Mouse (Mus musculus) G1E (cell line): ENCODE results near the gene Nhlrc3. TPM values are rescaled to one million over a fixed set of nuclear protein-coding genes. Genes with fewer than 3 reads are reported as not detected.

Experiments
- ATAC-seq: 2 replicates; pipeline ENCODE4 v1.8.0; 2016; ENCODE audit warnings: mild to moderate bottlenecking; ENCODE audit not compliant: insufficient number of reproducible peaks, poor library complexity, low FRiP score, severe bottlenecking; ENCODE audit errors: extremely low read depth
- DNase-seq: peaks from one replicate; pipeline ENCODE4 v3.0.0; 2012; ENCODE audit warnings: low spot score
- H3K27me3 ChIP-seq: 2 replicates; pipeline ENCODE4 v1.6.1; 2012; ENCODE audit warnings: mild to moderate bottlenecking, low read length, inconsistent platforms; ENCODE audit not compliant: insufficient read depth
- H3K36me3 ChIP-seq: replicated peaks from 2 replicates; pipeline ENCODE3; 2012; ENCODE audit warnings: mild to moderate bottlenecking, inconsistent platforms
- H3K4me1 ChIP-seq: 2 replicates; pipeline ENCODE4 v1.6.1; 2012; ENCODE audit warnings: low read depth, low read length, inconsistent platforms, mixed read lengths; ENCODE audit not compliant: insufficient read depth
- H3K4me3 ChIP-seq: 2 replicates; pipeline ENCODE4 v1.5.1; 2012; ENCODE audit warnings: low read depth, mild to moderate bottlenecking, inconsistent platforms, low read length, moderate library complexity, mixed read lengths
- H3K9me3 ChIP-seq: replicated peaks from 2 replicates; pipeline ENCODE4 v1.6.1; 2012; ENCODE audit warnings: inconsistent platforms
- CTCF ChIP-seq: IDR thresholded peaks from 2 replicates; pipeline ENCODE4 v1.5.1; 2012; ENCODE audit warnings: low read depth, low read length, inconsistent platforms, mixed read lengths
- GATA1 ChIP-seq: IDR thresholded peaks from 2 replicates; pipeline ENCODE4 v1.6.1; 2012; ENCODE audit warnings: borderline replicate concordance, low read length, inconsistent platforms, mixed read lengths
- GATA2 ChIP-seq: IDR thresholded peaks from 2 replicates; pipeline ENCODE4 v1.6.1; 2012; ENCODE audit warnings: low read depth, low read length, inconsistent platforms, borderline replicate concordance
- POLR2AphosphoS5 ChIP-seq: IDR thresholded peaks from 2 replicates; pipeline ENCODE4 v1.6.1; 2012; ENCODE audit warnings: low read depth, low read length, inconsistent platforms; ENCODE audit not compliant: insufficient replicate concordance
- TAL1 ChIP-seq: conservative IDR thresholded peaks from 2 replicates; pipeline ENCODE4 v1.6.1; 2012; ENCODE audit warnings: low read depth, low read length, inconsistent platforms, mixed read lengths
- polyA plus RNA-seq: library from polyadenylated mRNA; stranded (reverse); fragments of >175 nt; gene quantifications from 2 replicates; pipeline ENCODE4 v1.2.3, GENCODE M21; 2012
- total RNA-seq, 2 experiments: library from RNA; stranded (forward) in 1 of 2; stranded (reverse) in 1 of 2; fragments of 200-1000 nt in 1 of 2; fragments of >200 nt in 1 of 2; fragmentation: Nextera tagmentation in 1 of 2; gene quantifications; 2 replicates each; pipeline ENCODE4 v1.2.3; 2014 to 2017

Gene Nhlrc3
- total and polyA plus RNA-seq, 3 experiments = 3.4 to 21.6 (median 19.3) TPM

- Histone ChIP-seq H3K4me3 (no peak overlapping the region), H3K27me3 (no peaks in the 10 kb centered on the region), H3K4me1 (no peaks in the 10 kb centered on the region), H3K9me3 (no peaks in the 10 kb centered on the region), H3K36me3 (peaks cover 90% of the 10 kb centered on the region)
- DNase-seq (no peak), ATAC-seq (no peak)
- TF ChIP-seq CTCF (no peak), GATA2 (no peak), POLR2AphosphoS5 (no peak), TAL1 (no peak), GATA1 (no peak)
Observed at GRCm38 (mm10) chr3:53452351-53452750, 10.8 kb downstream of the Nhlrc3 start.

DNA sequence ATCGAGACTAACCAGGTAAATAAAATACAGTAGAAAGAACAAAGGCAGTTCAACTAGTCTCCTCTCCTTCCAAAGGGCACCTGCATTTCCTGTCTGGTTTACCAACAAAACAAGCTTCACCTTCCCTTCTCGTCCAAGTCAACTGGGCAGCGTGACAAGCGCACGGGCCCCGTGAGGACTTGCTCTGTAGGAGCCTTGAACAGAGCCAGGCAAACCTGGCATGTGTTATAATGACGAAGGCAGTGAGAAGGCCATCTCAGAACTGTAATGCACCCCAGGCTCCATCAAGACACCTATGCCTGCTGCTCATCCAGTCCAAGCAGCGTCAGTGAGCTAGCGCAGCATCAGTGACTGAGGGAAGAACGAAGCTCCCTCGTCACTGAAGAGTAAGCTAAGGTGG lies 12.5 kb downstream of the Nhlrc3 start:
- peaks cover 83% of the 10 kb centered on the region for H3K36me3 ChIP-seq
- no peak overlapping the region for H3K4me3 ChIP-seq
- ATAC-seq (no peak), DNase-seq (no peak)
- no peaks in the 10 kb centered on the region for H3K9me3 ChIP-seq
- no peaks in the 10 kb centered on the region for H3K27me3 ChIP-seq
- H3K4me1 ChIP-seq = no peaks in the 10 kb centered on the region
- TF ChIP-seq GATA1 (no peak), CTCF (no peak), POLR2AphosphoS5 (no peak), GATA2 (no peak), TAL1 (no peak)

DNA sequence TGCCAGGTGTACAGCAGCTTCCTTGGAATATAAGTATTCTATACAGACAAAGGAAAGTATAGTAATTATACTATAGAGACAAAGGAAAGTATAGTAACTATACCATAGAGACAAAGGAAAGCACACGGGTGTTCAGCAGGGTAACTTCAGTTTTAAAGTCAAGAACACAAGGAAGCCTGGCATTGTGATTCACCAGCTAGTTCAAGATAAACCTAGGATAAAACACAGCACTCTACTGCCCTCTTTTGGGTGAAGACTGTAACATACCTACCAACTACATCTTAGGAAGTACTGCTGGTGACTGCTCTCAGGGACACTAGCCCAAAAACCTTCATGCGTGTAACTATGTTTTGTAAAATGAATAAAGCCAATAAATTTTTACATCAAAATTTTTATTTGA lies 14.9 kb downstream of the Nhlrc3 start:
- DNase-seq = peak; percentile 21

GRCm38 (mm10) chr3:53446801-53447200 lies 16.3 kb downstream of the Nhlrc3 start:
- Histone ChIP-seq H3K4me3 (no peak overlapping the region), H3K36me3 (peaks cover 50% of the 10 kb centered on the region), H3K4me1 (no peaks in the 10 kb centered on the region), H3K27me3 (no peaks in the 10 kb centered on the region), H3K9me3 (no peaks in the 10 kb centered on the region)
- ATAC-seq (no peak), DNase-seq (no peak)
- TF ChIP-seq TAL1 (no peak), GATA2 (no peak), POLR2AphosphoS5 (no peak), GATA1 (no peak)

More for the DNA sequence above, 14.9 kb downstream of the Nhlrc3 start:
- Histone ChIP-seq H3K9me3 (no peaks in the 10 kb centered on the region), H3K4me1 (no peaks in the 10 kb centered on the region), H3K4me3 (no peak overlapping the region), H3K36me3 (peaks cover 64% of the 10 kb centered on the region), H3K27me3 (no peaks in the 10 kb centered on the region)
- TF ChIP-seq GATA1 (no peak), CTCF (peak; percentile 41; the same call in 1 of the 2 replicates)
- peak; percentile 69; the same call in 1 of the 2 replicates for ATAC-seq

DNA sequence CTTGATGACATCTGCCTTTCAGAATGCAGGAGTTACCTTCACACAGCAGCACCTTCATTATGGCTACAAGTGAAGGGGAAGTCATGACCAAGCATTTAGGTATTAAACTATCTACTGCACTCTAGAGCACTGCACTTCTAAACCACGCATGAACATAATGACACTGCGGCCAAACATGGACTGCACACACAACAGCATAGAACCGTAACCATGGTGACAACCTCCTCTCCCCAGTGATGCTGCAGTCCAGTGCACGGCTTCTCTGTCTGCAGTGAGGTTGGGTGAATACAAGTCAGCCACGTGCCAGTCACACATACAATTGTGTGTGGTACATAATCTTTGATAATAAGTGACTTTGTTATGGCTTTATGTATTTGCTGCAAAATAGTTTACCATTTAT lies 17.6 kb downstream of the Nhlrc3 start:
- H3K27me3 ChIP-seq = no peaks in the 10 kb centered on the region
- TF ChIP-seq TAL1 (no peak), GATA1 (no peak), GATA2 (no peak)
- H3K9me3 ChIP-seq = no peaks in the 10 kb centered on the region
- ATAC-seq (no peak), DNase-seq (no peak)
- no peaks in the 10 kb centered on the region for H3K4me1 ChIP-seq
- no peak overlapping the region for H3K4me3 ChIP-seq
- peaks cover 37% of the 10 kb centered on the region for H3K36me3 ChIP-seq

GRCm38 (mm10) chr3:53436550-53436949 lies 26.6 kb downstream of the Nhlrc3 start:
- Histone ChIP-seq H3K27me3 (no peaks in the 10 kb centered on the region), H3K9me3 (0 out of 2 replicates have a peak, but pooled peaks cover 6% of the 10 kb centered on the region), H3K36me3 (no peaks in the 10 kb centered on the region), H3K4me1 (no peaks in the 10 kb centered on the region), H3K4me3 (no peak overlapping the region)
- ATAC-seq (no peak), DNase-seq (no peak)
- no peak for TF ChIP-seq CTCF
- TF ChIP-seq POLR2AphosphoS5 = no peak
- no peak for TF ChIP-seq GATA2
- TF ChIP-seq TAL1 = no peak
- no peak for TF ChIP-seq GATA1

DNA sequence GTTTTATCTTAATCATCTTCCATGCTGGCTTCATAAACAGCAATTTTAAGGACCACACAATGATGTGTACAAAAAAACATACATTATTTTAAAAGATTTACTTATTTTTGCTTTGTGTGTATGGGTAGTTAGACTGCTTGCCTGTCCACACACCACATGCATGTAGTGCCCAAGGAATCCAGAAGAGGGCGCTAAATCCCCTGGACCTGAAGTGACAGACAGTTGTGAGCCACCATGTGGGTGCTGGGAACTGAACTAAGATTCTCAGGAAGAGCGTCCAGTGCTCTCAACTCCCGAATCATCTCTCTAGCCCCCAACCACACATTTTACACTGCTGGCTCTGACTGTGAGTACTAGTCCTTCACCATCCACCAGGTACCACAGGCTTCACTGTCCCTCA lies 28.5 kb downstream of the Nhlrc3 start:
- no peaks in the 10 kb centered on the region for H3K27me3 ChIP-seq
- DNase-seq (no peak), ATAC-seq (no peak)
- H3K9me3 ChIP-seq = 0 out of 2 replicates have a peak, but pooled peaks cover 6% of the 10 kb centered on the region
- TF ChIP-seq POLR2AphosphoS5 (no peak), GATA1 (no peak), TAL1 (no peak), CTCF (no peak)
- H3K4me1 ChIP-seq = no peaks in the 10 kb centered on the region
- no peaks in the 10 kb centered on the region for H3K36me3 ChIP-seq
- no peak overlapping the region for H3K4me3 ChIP-seq
